Mouse (Mus musculus) lung, postnatal 0 days (tissue): ENCODE data around the gene Rbms1.

Experiments used
- CTCF ChIP-seq: IDR thresholded peaks from 2 replicates; pipeline ENCODE4 v1.5.1; 2016; ENCODE audit warnings: antibody characterized with exemption, mild to moderate bottlenecking
- EP300 ChIP-seq: IDR thresholded peaks from 2 replicates; pipeline ENCODE4 v1.6.1; 2016; ENCODE audit warnings: antibody characterized with exemption, mild to moderate bottlenecking, control low read depth

- TF ChIP-seq CTCF (0 out of 2 replicates have a peak, but pooled peaks have one; percentile 7), EP300 (no peak)
These were observed 83.7 kb downstream of the Rbms1 start for GRCm38 (mm10) chr2:60879141-60879818.
